Mouse (Mus musculus) limb, embryonic 11.5 days (tissue): ENCODE measurements around the gene Kif17. TPM values are rescaled to one million over a fixed set of nuclear protein-coding genes. Genes with fewer than 3 reads are reported as not detected.

Experiments used
- ATAC-seq: fragments of 200-750 bp; cut with Nextera tagmentation; 2 replicates; pipeline ENCODE4 v1.8.0; 2017; ENCODE audit warnings: low read depth; ENCODE audit not compliant: insufficient number of reproducible peaks, low FRiP score, low TSS enrichment
- DNase-seq: peaks from one replicate; pipeline ENCODE4 v3.0.0-alpha.2; 2015; ENCODE audit warnings: low spot score
- H3K27ac ChIP-seq: fragments of 300-500 bp; sonication (generic); replicated peaks from 2 replicates; pipeline ENCODE4 v1.5.1; 2014; ENCODE audit warnings: low read depth, mild to moderate bottlenecking, low read length
- H3K27me3 ChIP-seq: fragments of 300-500 bp; sonication (generic); 2 replicates; pipeline ENCODE4 v1.6.1; 2014; ENCODE audit warnings: mild to moderate bottlenecking, low read length, mixed read lengths; ENCODE audit not compliant: control insufficient read depth, insufficient read depth
- H3K36me3 ChIP-seq: fragments of 300-500 bp; sonication (generic); 2 replicates; pipeline ENCODE4 v1.6.1; 2014; ENCODE audit warnings: mild to moderate bottlenecking, low read length, moderate library complexity, mixed read lengths; ENCODE audit not compliant: control insufficient read depth, insufficient read depth
- H3K4me1 ChIP-seq: fragments of 300-500 bp; sonication (generic); 2 replicates; pipeline ENCODE4 v1.6.1; 2014; ENCODE audit warnings: low read length, mixed read lengths; ENCODE audit not compliant: control insufficient read depth, insufficient read depth
- H3K4me2 ChIP-seq: fragments of 300-500 bp; sonication (generic); 2 replicates; pipeline ENCODE4 v1.6.1; 2014; ENCODE audit warnings: low read depth, mild to moderate bottlenecking, moderate library complexity; ENCODE audit not compliant: severe bottlenecking
- H3K4me3 ChIP-seq: fragments of 300-500 bp; sonication (generic); 2 replicates; pipeline ENCODE4 v1.5.1; 2014; ENCODE audit warnings: low read depth, low read length
- H3K9ac ChIP-seq: fragments of 300-500 bp; sonication (generic); 2 replicates; pipeline ENCODE4 v1.6.1; 2014; ENCODE audit warnings: mild to moderate bottlenecking, low read length
- H3K9me3 ChIP-seq: fragments of 300-500 bp; sonication (generic); 2 replicates; pipeline ENCODE4 v1.6.1; 2016; ENCODE audit warnings: low read length; ENCODE audit not compliant: control insufficient read depth
- WGBS: fragments of 180-500 bp; shearing (Covaris S2); extraction: QIAGEN DNeasy Blood & Tissue Kit; methylation state at CpG from one replicate; pipeline ENCODE4 v1.1.7; 2014; 5-methylcytosine and 5-hydroxymethylcytosine counted together
- polyA plus RNA-seq: library from polyadenylated mRNA; unstranded; fragments of >200 nt; fragmentation: Nextera tagmentation; extraction: Ambion mirVana; gene quantifications from 2 replicates; pipeline ENCODE4 v1.2.1, GENCODE M21; 2014

Kif17 gene
- polyA plus RNA-seq, 1 experiment from 2014 or later, result 0.68 TPM

- Histone ChIP-seq H3K27ac (0 out of 2 replicates have a peak overlapping the region, but pooled peaks have one; percentile 26), H3K9ac (no peak overlapping the region), H3K27me3 (peaks cover 24% of the 10 kb centered on the region), H3K36me3 (peaks cover 5% of the 10 kb centered on the region), H3K9me3 (no peaks in the 10 kb centered on the region), H3K4me2 (peak overlapping the region; percentile 46), H3K4me1 (peaks cover 35% of the 10 kb centered on the region), H3K4me3 (no peak overlapping the region; the same call in 1 of the 2 replicates)
- ATAC-seq (peak; percentile 38; the same call in 1 of the 2 replicates), DNase-seq (peak; percentile 78)
- under 1% methylated on average over 14 of the region's 14 CpGs for WGBS
Observed at GRCm38 (mm10) chr4:138251819-138252218, 1.6 kb downstream of the Kif17 start.

- Histone ChIP-seq H3K36me3 (peaks cover 5% of the 10 kb centered on the region), H3K4me2 (peak overlapping the region; percentile 46), H3K4me3 (no peak overlapping the region), H3K9me3 (no peaks in the 10 kb centered on the region), H3K9ac (peak overlapping the region; percentile 19; the same call in 1 of the 2 replicates), H3K27ac (0 out of 2 replicates have a peak overlapping the region, but pooled peaks have one; percentile 26), H3K27me3 (peaks cover 24% of the 10 kb centered on the region), H3K4me1 (peaks cover 35% of the 10 kb centered on the region)
- DNase-seq (peak; percentile 65), ATAC-seq (no peak)
- 5% methylated on average over 5 of the region's 5 CpGs for WGBS
Observed at GRCm38 (mm10) chr4:138252231-138252630, 2.0 kb downstream of the Kif17 start.

- Histone ChIP-seq H3K27ac (no peak overlapping the region), H3K36me3 (no peaks in the 10 kb centered on the region), H3K4me3 (no peak overlapping the region), H3K9ac (no peak overlapping the region), H3K27me3 (peaks cover 13% of the 10 kb centered on the region), H3K9me3 (no peaks in the 10 kb centered on the region), H3K4me1 (peaks cover 10% of the 10 kb centered on the region), H3K4me2 (no peak overlapping the region)
- 86% methylated on average over 22 of the region's 22 CpGs for WGBS
- ATAC-seq, result no peak
- DNase-seq, result no peak
Observed at GRCm38 (mm10) chr4:138257116-138257687, 7.0 kb downstream of the Kif17 start.

- no peak for ATAC-seq
- peaks cover 19% of the 10 kb centered on the region; the same call in 1 of the 2 replicates for H3K27me3 ChIP-seq
- no peak overlapping the region for H3K9ac ChIP-seq
- H3K4me3 ChIP-seq, result no peak overlapping the region
- H3K36me3 ChIP-seq, result no peaks in the 10 kb centered on the region
- no peaks in the 10 kb centered on the region for H3K9me3 ChIP-seq
- DNase-seq, result no peak
- no peak overlapping the region for H3K27ac ChIP-seq
- H3K4me2 ChIP-seq, result no peak overlapping the region
- WGBS, result 82% methylated on average over 7 of the region's 7 CpGs
- H3K4me1 ChIP-seq, result no peaks in the 10 kb centered on the region
Observed at GRCm38 (mm10) chr4:138258663-138259062, 8.4 kb downstream of the Kif17 start.

GRCm38 (mm10) chr4:138259482-138259881, 9.2 kb downstream of the Kif17 start:
- Histone ChIP-seq H3K27me3 (peaks cover 18% of the 10 kb centered on the region; the same call in 1 of the 2 replicates), H3K27ac (no peak overlapping the region), H3K9ac (no peak overlapping the region), H3K36me3 (no peaks in the 10 kb centered on the region), H3K9me3 (no peaks in the 10 kb centered on the region), H3K4me1 (no peaks in the 10 kb centered on the region), H3K4me3 (no peak overlapping the region), H3K4me2 (no peak overlapping the region)
- 82% methylated on average over 5 of the region's 5 CpGs for WGBS
- no peak for ATAC-seq
- DNase-seq, result no peak

GRCm38 (mm10) chr4:138261843-138262681, 11.8 kb downstream of the Kif17 start:
- under 1% methylated on average over 68 of the region's 78 CpGs for WGBS
- peaks cover 9% of the 10 kb centered on the region; the same call in 1 of the 2 replicates for H3K27me3 ChIP-seq

GRCm38 (mm10) chr4:138267869-138268268, 17.6 kb downstream of the Kif17 start:
- no peak for DNase-seq
- Histone ChIP-seq H3K9ac (no peak overlapping the region), H3K27me3 (peaks cover 7% of the 10 kb centered on the region; the same call in 1 of the 2 replicates), H3K4me3 (no peak overlapping the region), H3K27ac (no peak overlapping the region), H3K9me3 (no peaks in the 10 kb centered on the region), H3K4me1 (no peaks in the 10 kb centered on the region), H3K4me2 (no peak overlapping the region), H3K36me3 (no peaks in the 10 kb centered on the region)
- WGBS, result 91% methylated on average over 10 of the region's 10 CpGs
- no peak for ATAC-seq

More at GRCm38 (mm10) chr4:138261843-138262681, 11.8 kb downstream of the Kif17 start:
- Histone ChIP-seq H3K27ac (no peak overlapping the region), H3K4me3 (peak overlapping the region; percentile 47), H3K9me3 (no peaks in the 10 kb centered on the region), H3K36me3 (no peaks in the 10 kb centered on the region), H3K4me2 (peak overlapping the region; percentile 69), H3K9ac (peak overlapping the region; percentile 9; the same call in 1 of the 2 replicates), H3K4me1 (no peaks in the 10 kb centered on the region)
- peak; percentile 94 for DNase-seq
- ATAC-seq, result peak; percentile 92
